Mouse (Mus musculus): ENCODE measurements around the gene Hacl1.

DNA sequence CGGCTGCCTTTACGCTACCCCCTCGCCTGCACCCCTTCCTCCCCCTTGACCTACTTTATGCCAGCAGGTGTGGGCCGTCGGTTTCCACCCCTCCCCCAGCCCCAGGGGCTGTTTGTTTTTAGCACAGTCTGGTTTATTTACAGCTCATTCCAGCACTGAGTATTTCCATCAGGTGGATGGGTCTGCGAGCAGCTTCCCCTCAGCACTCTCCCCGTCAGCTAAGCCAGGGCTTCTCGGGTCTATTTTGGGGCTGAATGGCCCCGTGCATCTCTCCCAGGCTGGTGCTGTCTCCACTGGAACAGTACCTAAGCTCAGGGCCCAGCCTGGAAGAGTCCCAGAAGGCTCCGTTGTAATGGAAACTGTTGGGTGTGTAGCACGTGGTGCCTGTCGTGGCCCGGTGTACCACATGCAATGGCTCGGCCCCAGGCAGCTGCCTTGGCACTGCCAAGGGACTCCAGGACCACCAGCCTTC lies 85.1 kb downstream of the Hacl1 start:
- no peak for TF ChIP-seq CTCF (IDR thresholded peaks at IDR 0.05; ENCODE audit: insufficient read depth, low read length)
- no peak for TF ChIP-seq POLR2A (IDR thresholded peaks at IDR 0.05; ENCODE audit: borderline replicate concordance, extremely low read depth, low read depth, low read length)

Data from lung, adult 2 months (tissue).